Mouse (Mus musculus) erythroid progenitor cell, adult 5-6 weeks (primary cell): ENCODE measurements around the gene Lpp. TPM values are rescaled to one million over a fixed set of nuclear protein-coding genes. Genes with fewer than 3 reads are reported as not detected.

ENCODE experiments used
- ATAC-seq: replicated peaks from 2 replicates; pipeline ENCODE4 v1.8.0; 2016; ENCODE audit warnings: moderate number of reproducible peaks, mild to moderate bottlenecking, moderate TSS enrichment, inconsistent platforms; ENCODE audit not compliant: poor library complexity, low FRiP score, severe bottlenecking
- total RNA-seq, 2 experiments: library from RNA; stranded (forward) in 1 of 2; stranded (reverse) in 1 of 2; fragments of 150-400 nt in 1 of 2; fragments of 186-747, 209-891 nt in 1 of 2; gene quantifications; 2 replicates each; pipeline versions ENCODE4 v1.2.3 to v1.2.4; 2015 to 2017; ENCODE audit warnings: low replicate concordance in 2 of 2

Gene Lpp
- total RNA-seq, 2 experiments from 2014 or later = 0.76 to 2.1 TPM

DNA sequence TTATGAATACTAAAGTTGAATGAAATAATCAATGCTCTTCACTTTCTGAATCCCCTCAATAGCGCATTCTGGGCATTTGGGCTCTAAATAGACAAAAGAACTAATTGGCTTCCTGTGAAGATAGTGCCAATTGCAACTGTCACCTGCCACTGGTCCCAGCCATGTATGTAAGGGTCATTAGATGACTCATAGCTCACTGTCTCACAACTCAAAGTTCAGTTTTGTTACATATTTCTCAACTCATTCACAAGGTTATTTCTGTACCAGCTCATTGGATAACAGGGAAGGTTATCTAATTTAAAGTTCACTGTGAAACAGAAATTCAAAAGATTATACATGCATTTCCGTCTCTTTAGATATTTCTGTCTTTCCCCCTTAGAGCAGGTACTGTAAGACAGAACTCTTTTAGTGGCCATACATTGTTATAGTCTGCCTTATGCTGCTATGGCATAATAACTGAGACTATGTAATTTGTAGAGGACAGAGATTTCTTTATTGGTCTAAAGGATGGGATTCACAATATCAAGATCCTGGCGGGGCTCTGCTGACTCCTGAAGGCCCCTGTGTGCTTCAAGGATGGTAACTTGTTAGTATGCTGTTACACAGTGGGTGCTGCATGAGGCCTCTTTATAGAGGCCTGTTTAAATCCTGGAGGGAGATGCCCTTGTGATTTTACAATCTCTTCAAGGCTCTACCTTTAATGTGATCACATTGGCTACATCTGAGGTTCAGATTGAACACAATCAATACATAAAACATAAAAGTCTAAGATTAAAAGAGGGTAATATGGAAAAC, 488.9 kb downstream of the Lpp start:
- no peak for ATAC-seq

DNA sequence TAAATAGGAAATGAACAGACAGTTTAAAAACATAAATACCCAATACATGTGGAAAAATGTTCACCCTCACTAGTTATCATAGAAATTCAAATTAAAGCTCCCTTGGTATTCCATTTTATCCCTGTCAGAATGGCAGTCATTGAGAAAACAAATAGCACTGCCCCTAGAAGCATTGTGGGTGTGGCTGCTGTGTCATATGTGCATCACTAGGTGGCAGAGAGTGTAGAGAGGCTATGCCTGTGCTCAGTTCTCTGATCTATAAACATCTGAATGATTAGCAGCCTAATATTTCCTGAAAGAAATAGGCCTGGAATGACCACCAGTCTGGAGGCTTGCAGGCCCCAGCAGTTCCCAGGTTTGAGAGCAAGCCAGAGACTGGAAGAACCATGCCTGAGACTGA, 490.7 kb downstream of the Lpp start:
- no peak for ATAC-seq

DNA sequence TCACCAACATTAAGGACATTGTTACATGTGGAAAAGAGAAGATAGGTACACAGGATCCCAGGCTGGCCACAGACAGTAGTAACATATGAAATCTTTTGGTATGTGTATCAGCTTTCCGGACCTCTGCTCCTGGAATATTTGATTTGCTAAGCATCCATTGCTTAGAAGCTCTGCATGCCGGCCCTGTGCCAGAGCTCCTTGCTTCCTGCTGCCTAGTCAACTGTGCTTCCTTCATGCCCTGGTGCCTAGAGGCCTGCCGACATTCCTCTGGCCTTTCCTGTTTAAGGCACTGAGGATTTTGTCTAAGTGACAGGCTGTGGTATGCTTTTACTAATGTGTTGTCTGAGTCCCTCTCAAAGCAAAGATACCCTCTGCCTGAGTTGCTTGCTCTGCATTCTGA, 493.0 kb downstream of the Lpp start:
- no peak for ATAC-seq

DNA sequence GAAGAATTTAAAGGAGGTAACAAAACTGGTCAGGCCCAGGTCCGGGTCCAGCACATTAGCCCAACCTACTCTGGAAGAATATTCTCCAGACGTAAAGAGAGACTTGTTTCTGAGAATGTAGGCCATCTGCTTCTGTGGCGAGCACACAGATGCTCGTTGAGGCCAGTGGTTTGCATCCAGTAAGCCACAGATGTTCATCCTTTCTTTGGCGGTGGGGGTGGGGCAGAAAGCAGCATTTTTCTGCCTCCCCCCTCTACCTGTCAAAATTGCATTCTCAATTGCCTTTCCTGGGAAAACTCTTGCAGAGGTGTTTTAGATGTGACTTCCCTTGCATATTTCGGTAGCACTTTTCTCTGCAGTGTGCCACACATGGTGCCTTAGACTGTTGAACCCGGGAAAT, 493.6 kb downstream of the Lpp start:
- no peak for ATAC-seq

DNA sequence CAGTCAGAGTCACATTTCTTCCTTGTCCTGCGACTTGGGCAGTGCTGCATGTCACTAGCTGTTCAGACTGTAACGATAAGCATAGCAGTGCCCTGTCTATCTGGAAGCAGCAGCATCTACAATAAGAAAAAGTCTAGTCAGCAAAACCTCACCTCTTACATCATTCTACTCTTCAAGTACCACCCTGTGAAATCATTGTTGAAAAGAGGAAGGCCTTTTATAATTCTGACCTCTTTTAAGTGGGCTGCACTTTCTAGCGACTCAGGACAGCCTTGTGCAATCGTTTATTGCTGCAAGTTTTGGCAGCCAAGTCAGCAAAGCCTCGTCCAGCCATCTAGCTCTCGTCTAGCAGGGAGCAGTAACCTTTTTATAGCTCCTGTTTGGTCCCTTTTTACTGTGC, 498.1 kb downstream of the Lpp start:
- no peak for ATAC-seq

DNA sequence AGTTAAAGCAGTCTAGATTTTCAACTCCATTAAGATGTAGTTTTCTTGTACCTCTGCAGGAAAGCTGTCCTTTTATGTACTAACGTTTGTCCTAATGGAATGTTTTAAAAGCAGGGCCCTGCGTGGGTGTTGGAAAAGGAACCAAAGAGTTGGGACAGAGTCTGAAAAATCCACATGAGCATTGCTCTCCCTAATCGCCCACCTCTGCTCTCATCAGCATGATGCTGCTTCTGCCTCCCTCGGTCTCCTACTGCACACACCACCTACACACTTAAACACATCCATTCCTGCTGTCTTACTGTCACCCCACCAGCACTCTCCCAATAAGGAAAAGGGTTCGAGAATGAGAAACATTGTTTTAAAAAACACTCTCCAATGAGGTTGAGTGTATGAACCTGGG, 501.9 kb downstream of the Lpp start:
- ATAC-seq = no peak

DNA sequence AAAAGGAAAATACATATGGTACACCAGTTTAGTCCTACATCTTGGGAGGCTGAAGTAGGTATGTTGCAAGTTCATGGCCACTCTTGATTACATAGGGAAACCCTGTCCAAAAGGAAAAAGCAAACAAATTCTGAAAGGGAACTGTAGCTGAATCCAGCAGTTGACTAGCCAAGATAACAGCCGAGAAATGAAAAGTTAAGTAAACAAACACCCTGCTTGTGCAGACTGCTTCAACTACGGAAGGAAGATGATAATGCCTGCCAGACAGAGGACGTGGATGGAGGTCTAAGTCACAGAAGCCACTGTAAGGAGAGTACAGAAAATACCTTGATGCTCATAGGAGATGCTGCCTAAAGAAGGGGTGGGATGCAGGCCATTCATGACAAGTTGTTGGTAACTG, 504.3 kb downstream of the Lpp start:
- no peak for ATAC-seq

DNA sequence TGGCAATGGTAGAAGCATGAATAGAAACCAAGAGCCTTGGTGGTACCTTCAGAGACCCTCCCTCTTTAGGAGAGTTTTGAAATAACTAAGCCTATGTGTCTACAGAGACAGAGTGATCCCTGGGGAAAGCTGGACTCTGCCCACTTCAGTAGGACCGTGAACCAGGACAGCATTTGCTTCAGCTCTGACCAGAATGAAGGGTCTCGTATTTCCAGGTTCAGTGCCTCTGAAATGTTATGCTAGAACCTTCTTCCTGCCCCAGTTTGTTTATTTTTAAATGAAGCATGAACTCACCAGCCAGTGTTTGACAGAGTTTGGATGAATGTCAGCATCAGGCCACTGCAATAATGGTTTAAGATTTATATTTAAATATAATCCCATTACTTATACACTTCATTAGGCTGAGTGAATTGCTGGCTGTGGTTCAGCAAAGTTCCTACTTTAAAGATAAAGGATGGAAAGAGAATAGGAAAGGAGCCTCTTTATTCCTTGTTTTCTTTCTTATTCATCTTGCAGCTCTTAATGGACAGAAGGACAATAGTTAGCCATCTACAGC, 507.0 kb downstream of the Lpp start:
- no peak for ATAC-seq

DNA sequence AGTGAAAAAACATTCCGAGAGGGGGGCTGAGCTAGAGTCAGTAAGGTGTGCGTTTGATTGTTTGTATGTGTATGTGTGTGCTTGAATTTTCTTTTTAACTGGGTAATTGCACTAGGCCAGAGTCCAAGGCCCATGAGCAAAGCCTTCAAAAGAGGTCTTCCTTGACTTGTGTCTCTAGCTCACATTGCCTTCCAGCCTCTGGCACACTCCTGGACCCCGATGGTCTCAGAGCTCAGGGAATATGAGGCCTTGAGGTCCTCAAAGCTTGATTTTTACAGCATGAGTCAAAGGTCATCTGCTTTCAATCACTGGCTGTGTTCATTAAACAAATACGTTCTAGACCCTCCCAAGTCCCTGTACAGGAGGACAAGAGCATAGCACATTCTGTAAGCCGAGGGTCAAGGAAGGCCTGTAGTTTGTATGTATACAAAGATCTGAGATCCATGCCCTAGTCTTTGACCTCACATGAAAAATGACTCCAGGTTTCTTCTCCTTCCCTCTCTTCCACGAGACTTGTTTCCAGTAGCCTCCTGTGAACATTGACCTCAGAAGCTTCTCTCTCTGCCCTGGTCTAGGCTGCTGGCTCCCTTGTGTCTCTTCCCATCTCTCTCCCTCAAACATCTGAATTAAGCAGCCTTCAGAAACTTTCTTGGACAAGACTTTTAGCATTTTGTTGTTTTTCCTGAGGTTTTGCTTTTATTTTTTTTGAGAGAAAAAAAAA, 508.0 kb downstream of the Lpp start:
- ATAC-seq = no peak

DNA sequence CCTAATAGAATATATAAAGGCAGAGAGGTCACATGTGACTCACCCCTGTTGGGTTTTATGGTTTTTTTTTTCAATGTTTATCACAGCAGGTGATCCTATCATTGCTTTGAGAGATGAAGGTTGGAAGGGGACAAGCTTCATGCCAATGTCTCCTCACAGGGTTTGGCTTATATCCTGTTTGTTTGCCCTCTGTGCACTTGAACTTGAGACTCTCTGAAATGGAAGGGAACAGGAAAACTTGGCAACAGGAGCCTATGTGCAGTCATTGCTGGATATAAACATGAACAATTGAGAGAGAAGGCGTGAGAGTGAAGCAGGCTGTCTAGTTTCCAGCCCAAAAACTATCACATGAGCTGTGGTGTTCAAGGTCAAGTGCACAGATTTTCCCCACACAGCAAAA, 508.8 kb downstream of the Lpp start:
- no peak for ATAC-seq

DNA sequence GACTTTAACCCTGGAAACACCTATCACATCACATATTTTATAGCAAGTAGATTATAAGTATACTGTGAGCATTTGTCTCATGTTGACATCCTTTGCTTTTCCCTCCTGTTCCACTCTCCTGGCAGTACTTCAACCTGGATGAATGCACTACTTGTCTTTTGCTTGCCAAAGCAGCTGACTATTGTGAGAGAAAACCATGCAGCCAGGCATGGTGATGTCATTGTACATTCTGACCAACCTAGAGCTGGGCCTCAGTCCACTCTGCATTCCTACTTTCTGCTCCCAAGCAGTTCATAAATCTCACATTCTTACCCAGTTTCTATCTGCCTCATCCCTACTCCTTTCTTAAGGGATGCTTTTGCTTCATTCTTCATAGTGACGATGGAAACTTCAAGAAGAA, 515.6 kb downstream of the Lpp start:
- no peak for ATAC-seq

DNA sequence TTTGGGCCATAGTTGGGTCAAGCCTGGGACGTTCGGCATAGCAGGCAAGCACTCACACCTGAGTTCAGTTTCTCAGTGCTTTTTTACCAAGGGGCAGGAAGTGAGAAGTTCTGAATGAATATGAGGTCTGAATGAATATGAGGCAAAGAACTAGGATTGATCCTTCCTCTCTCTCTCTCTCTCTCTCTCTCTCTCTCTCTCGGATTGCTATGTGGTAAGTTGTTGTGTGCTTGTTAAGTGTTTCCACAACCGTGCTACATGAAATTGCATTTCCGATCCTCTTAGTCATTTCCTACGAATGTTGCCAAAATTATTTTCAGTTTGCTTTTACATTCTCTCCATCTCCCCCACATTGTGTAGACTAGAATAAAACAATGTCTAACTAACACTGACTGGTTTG, 517.0 kb downstream of the Lpp start:
- ATAC-seq = no peak

DNA sequence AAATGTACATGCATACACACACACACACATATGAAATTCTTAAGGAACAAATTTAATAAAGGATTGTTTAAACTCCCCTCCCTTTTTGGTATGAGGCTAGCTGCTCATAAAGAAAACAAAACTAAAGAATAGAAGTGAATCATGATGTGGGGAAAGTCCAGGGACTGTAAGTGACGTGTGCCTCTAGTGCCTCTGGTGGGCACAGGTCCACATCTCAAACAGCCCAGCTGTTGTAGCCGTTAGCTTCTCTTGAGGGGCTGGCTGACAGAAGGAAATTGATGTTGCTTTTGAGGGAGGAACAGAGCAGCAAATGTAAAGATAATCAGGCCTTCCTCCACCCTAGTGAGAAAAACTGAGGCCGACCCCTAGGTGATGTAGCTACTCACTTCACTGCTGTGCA, 517.5 kb downstream of the Lpp start:
- ATAC-seq = no peak

DNA sequence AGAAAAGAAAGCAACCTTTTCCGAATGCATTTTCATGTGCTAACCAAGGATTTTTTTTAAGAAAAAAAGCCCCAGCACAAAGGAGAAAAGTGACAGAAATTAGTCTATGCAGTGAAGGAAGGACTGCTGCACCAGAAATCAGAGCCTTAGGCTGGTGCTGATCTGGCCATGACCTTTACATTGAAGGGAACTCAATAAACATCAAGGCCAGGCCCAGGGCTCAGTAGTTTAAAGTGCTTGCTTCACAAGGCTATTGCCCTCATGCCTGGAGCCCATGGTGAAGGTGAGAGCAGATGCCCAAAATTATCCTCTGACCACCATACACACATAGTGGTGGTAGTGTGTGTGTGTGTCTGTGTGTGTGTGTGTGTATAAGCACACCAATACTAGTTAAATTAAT, 519.1 kb downstream of the Lpp start:
- ATAC-seq = no peak

DNA sequence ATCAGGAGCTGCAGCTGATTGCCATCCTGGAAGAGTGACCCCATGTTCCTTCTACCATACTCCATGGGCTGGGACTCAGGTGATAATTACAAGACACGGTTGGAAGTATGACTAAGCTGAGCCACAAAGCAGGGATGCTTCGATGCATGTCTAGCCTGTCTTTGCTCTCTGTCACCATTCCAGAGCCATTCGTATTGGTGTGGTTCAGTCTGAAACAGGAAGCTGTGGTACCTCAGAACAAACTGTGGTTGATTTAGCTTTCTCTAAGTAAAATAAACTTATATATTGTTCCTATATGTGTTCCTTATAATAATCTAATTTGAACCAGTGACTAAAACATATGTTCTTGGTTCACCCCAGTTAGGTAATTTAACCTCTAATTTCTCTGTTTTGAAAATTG, 519.7 kb downstream of the Lpp start:
- ATAC-seq = no peak

DNA sequence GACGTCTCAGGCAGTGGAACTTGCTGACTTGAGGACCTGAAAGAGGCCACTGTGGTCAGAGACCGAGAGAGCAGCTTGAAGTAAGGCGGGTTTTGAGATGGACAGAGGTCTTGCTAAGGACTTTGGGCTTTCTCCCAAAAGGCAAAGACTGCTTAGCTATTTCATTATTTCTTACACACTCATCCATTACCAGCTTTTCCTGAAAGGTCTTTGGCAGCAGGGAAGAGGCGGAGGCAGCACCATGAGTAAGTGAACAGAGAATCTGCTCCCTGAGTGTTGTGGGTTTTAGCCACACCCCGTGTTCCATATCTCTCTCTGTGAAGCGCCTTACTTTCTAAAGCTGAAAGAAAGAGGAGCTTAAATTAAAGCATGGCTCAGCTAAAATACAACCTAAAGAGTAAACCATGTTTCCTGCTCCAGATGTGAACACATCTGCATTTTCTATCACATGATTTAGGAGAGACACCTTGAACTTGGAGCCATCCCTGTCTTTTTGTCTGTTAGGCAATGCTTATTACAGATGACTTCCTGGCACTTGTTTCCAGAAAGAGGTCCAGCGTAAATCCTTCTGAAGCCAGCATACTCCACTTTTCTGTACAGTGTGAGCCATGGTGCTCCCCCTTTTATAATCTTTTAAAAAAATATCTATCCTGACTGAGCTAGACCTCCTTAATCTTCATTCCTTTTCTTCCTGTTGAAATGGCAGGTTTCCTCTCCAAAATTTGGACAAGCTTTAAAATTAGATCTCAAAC, 520.5 kb downstream of the Lpp start:
- ATAC-seq = no peak

DNA sequence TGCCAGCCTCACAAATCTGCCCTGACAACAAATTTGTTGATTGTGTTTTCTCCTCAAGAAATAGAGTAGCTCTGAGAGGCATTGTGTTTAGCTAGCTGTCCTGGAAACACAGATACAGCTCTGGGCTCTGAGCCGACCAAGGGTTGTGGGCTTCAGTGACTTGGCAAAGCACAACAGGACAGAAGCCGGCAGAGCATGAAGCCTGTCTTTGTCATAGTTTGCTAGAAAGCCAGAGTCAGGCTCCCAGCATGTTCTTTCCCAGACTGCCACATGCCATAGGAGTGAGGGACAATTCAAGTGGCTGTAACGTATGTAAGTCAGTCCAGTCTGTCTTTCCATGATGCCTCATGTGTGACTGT, 521.1 kb downstream of the Lpp start:
- ATAC-seq = no peak

DNA sequence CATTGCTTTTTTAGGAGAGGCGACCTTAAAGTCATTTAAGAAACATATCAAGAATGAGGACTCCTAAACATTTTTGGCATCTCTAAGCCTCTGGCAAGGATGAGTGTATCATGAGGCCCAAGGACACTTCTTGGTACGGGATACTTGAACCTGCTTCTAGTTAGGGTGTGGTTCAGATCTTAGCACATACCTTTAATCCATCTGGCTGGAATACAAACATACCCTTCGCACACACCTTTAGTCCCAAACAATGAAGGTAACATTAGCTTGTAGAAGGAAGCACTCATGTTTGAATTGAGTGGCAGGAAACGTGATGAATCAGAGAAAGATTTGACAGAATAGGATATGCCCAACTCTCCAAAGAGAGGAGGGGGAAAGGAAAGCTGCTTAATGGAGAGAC, 522.2 kb downstream of the Lpp start:
- no peak for ATAC-seq

DNA sequence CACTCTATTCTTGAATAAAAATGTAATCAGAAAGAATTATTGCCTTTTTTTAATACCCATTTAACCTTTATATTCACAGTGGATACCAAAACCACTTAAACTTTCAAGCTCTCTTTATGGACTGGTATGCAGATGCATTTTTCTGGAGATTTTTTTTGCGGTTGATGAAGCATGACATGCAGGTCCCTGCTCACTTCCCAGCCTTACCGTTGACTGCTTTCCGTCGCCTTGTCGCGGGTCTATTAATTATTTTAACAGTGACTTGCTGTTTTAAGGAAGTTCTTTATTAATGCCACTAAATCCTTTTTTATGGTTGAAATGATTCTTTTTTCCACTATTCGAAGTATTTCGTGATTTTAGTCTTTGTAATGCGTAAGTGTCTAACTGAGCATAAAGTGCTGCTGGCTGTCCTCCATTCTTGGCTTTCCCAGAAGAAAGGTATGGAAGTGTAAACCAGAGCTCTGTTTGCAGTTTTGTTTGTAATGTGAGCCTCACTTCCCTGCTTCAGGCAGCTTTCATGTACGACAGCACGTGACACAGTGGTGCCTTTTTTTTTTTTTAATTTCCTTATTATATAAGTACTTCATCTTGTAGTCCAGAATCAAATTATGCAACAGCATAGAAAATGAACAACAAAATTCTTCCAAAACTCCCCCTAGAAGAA, 526.2 kb downstream of the Lpp start:
- ATAC-seq = no peak

DNA sequence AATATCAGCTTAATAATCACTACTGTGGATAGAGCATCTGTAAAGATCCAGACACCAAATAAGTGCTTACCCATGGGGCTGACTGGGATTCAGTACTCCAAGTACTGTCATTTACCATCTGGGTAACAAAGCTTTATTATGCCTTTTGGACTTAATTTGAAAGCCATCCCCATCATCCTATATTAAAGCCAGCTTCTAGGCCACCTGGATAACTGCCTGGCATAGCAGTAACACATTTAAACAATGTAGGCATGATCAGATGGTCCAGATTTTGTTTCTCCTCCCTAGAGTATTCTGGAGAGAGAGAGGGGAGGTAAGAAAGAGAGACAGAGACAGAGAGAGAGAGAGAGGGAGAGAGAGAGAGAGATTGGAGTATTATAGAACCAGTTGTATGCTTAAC, 536.8 kb downstream of the Lpp start:
- no peak for ATAC-seq
